Mouse (Mus musculus): ENCODE data around the gene Cmc2. TPM values are rescaled to one million over a fixed set of nuclear protein-coding genes. Genes with fewer than 3 reads are reported as not detected.

Gene Cmc2
- polyA plus RNA-seq, 1 experiment from 2014 or later, result 80.2 TPM

DNA sequence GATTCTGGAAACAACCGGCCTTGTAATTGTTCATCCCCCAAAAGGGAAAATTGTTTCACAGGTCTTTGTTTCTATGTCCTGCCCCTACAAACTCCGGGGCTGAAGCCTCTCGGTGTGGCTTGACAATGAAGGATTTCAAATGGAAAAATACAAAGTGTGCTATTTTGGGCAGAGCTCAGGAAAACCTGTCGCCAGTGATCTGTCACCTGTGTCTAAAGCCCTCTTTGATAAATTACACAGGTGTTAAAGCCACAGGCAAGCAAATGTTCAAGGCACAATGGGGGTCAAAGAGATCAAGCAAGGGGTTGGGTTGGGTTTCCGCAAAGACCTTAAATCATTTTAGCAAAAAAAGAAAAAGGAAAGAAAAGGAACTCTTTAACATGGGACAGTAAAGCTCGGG is 78.6 kb downstream of the Cmc2 start:
- Histone ChIP-seq H3K36me3 (ENCODE audit: control insufficient read depth, insufficient read depth, low read length) (no peaks in the 10 kb centered on the region), H3K9me3 (ENCODE audit: control insufficient read depth, low read length) (no peaks in the 10 kb centered on the region), H3K4me1 (ENCODE audit: control insufficient read depth, insufficient read depth, low read length) (no peaks in the 10 kb centered on the region), H3K4me3 (ENCODE audit: low read length) (no peak overlapping the region), H3K27ac (ENCODE audit: low read depth, low read length) (no peak overlapping the region), H3K4me2 (replicated peaks; ENCODE audit: low read depth, low read length) (no peak overlapping the region), H3K9ac (ENCODE audit: low read depth, low read length) (no peak overlapping the region), H3K27me3 (ENCODE audit: control insufficient read depth, insufficient read depth, low read length) (no peaks in the 10 kb centered on the region)
- ATAC-seq (ENCODE audit: low FRiP score, low TSS enrichment), result no peak
- WGBS, result 50% methylated on average over 6 of the region's 6 CpGs

Other genes starting within 250 kb of the Cmc2 start
- gene Cdyl2, start 188.5 kb downstream of the Cmc2 start, polyA plus RNA-seq (2014; fragmentation: Nextera tagmentation; extraction: Ambion mirVana), result 8.4 and 9.2 TPM in 2 replicates
- gene Cenpn, start 275 bp upstream of the Cmc2 start, polyA plus RNA-seq (2014; fragmentation: Nextera tagmentation; extraction: Ambion mirVana), result 47.1 and 53.0 TPM in 2 replicates
- 8.9 and 13.8 TPM in 2 replicates for gene Atmin, start 21.9 kb upstream of the Cmc2 start, polyA plus RNA-seq (2014; fragmentation: Nextera tagmentation; extraction: Ambion mirVana)
- 2.5 and 2.7 TPM in 2 replicates for gene 1700030J22Rik, start 57.5 kb upstream of the Cmc2 start, polyA plus RNA-seq (2014; fragmentation: Nextera tagmentation; extraction: Ambion mirVana)
- gene Gcsh, start 72.1 kb upstream of the Cmc2 start, polyA plus RNA-seq (2014; fragmentation: Nextera tagmentation; extraction: Ambion mirVana), result 182 and 198 TPM in 2 replicates
- gene Pkd1l2, start 161.0 kb upstream of the Cmc2 start, polyA plus RNA-seq (2014; fragmentation: Nextera tagmentation; extraction: Ambion mirVana), result not detected in 2 replicates
- 0.19 and 0.38 TPM in 2 replicates for gene Bco1, start 174.4 kb upstream of the Cmc2 start, polyA plus RNA-seq (2014; fragmentation: Nextera tagmentation; extraction: Ambion mirVana)
- 2.7 and 3.1 TPM in 2 replicates for gene Gan, start 236.7 kb upstream of the Cmc2 start, polyA plus RNA-seq (2014; fragmentation: Nextera tagmentation; extraction: Ambion mirVana)

Measured in kidney, embryonic 14.5 days (tissue).